ENCODE assay signal across 17 mouse cellular contexts in genomic region chr10:99168404-99168803, GRCm38 (mm10). TPM values are rescaled to one million over a fixed set of nuclear protein-coding genes. Genes with fewer than 3 reads are reported as not detected.
DNase-seq lines count a peak whose midpoint lies in the region; ATAC-seq and TF ChIP-seq lines count a peak whose summit lies in the region.
"Had no signal": no experiment of that assay in that cellular context is flagged by ENCODE, and none has a peak within 500 bp of the region (broad histone marks: within the 10 kb centered on the region; RNA-seq: fewer than 3 reads in every experiment).

No protein-coding gene starts in this region.

- no peak overlapping the region for H3K4me2 ChIP-seq in kidney, postnatal 0 days (ENCODE audit: low read length)
- H3K4me2 ChIP-seq in kidney, embryonic 14.5 days (replicated peaks; ENCODE audit: low read depth, low read length), result no peak overlapping the region
- no peak overlapping the region for H3K4me2 ChIP-seq in stomach, postnatal 0 days (replicated peaks; ENCODE audit: low read depth)

- WGBS in kidney, postnatal 0 days, result 59% methylated on average over 6 of the region's 6 CpGs
- 65% methylated on average over 6 of the region's 6 CpGs for WGBS in kidney, embryonic 14.5 days
- 71% methylated on average over 6 of the region's 6 CpGs for WGBS in stomach, postnatal 0 days

- DNase-seq in gastrocnemius, adult 2 months, result peak; percentile 30
- no peak for DNase-seq in gastrocnemius, postnatal 4 days (ENCODE audit: low spot score in 2 of 2)
- peak; percentile 63 for DNase-seq in kidney, postnatal 0 days (ENCODE audit: low spot score)
- peak; percentile 38 for DNase-seq in thymus, postnatal 14 days
- DNase-seq in thymus, postnatal 10 days (ENCODE audit: low spot score in 2 of 2), result no peak
- DNase-seq in stomach, postnatal 0 days (ENCODE audit: low spot score), result peak; percentile 25
- DNase-seq in left cerebral cortex, postnatal 36 days (ENCODE audit: low spot score in 2 of 2), result no peak

- peak; percentile 28 for TF ChIP-seq CTCF in gastrocnemius, adult 2 months (IDR thresholded peaks at IDR 0.05)
- TF ChIP-seq CTCF in kidney, postnatal 0 days (IDR thresholded peaks at IDR 0.05; ENCODE audit: low read depth), result peak; percentile 41; the same call in 1 of the 2 replicates
- TF ChIP-seq CTCF in stomach, postnatal 0 days (IDR thresholded peaks at IDR 0.05; ENCODE audit: low read depth), result peak; percentile 50

- no peaks in the 10 kb centered on the region for H3K36me3 ChIP-seq in kidney, postnatal 0 days (ENCODE audit: insufficient read depth, low read length)
- no peaks in the 10 kb centered on the region for H3K36me3 ChIP-seq in kidney, embryonic 14.5 days (ENCODE audit: control insufficient read depth, insufficient read depth, low read length)
- H3K36me3 ChIP-seq in stomach, postnatal 0 days (ENCODE audit: control insufficient read depth, insufficient read depth, low read length), result no peaks in the 10 kb centered on the region

- no peaks in the 10 kb centered on the region for H3K27me3 ChIP-seq in kidney, postnatal 0 days (ENCODE audit: insufficient read depth, low read length)
- H3K27me3 ChIP-seq in kidney, embryonic 14.5 days (ENCODE audit: control insufficient read depth, insufficient read depth, low read length), result no peaks in the 10 kb centered on the region
- H3K27me3 ChIP-seq in stomach, postnatal 0 days (ENCODE audit: control insufficient read depth, insufficient read depth, low read length), result no peaks in the 10 kb centered on the region
- H3K27me3 ChIP-seq: Patski had no signal

- TF ChIP-seq EP300 in stomach, postnatal 0 days (optimal IDR thresholded peaks at IDR 0.05), result no peak

- 0 out of 2 replicates have a peak overlapping the region, but pooled peaks have one; percentile 72 for H3K27ac ChIP-seq in gastrocnemius, adult 2 months
- H3K27ac ChIP-seq in kidney, postnatal 0 days, result no peak overlapping the region
- H3K27ac ChIP-seq in kidney, embryonic 14.5 days (ENCODE audit: low read depth, low read length), result no peak overlapping the region
- no peak overlapping the region for H3K27ac ChIP-seq in stomach, postnatal 0 days (replicated peaks)

- intact Hi-C loops in gastrocnemius, adult 2 months (cut with DNase I), result loop anchor here (5.0 kb wide), 1 partner anchor 94 kb away; the partner anchor contains the start of gene Dusp6
- intact Hi-C loops in left cerebral cortex, postnatal 36 days (cut with DNase I), result loop anchor here (2.0 to 10.0 kb wide), 3 partner anchors 74 to 286 kb away; partner anchors contain the start of gene Dusp6

- peaks cover 20% of the 10 kb centered on the region for H3K4me1 ChIP-seq in kidney, postnatal 0 days (replicated peaks; ENCODE audit: insufficient read depth, low read length)
- peaks cover 33% of the 10 kb centered on the region for H3K4me1 ChIP-seq in kidney, embryonic 14.5 days (ENCODE audit: control insufficient read depth, insufficient read depth, low read length)
- peaks cover 4% of the 10 kb centered on the region; the same call in 1 of the 2 replicates for H3K4me1 ChIP-seq in stomach, postnatal 0 days (replicated peaks; ENCODE audit: control insufficient read depth, insufficient read depth)

- no peaks in the 10 kb centered on the region for H3K9me3 ChIP-seq in kidney, postnatal 0 days (replicated peaks; ENCODE audit: low read length)
- H3K9me3 ChIP-seq in kidney, embryonic 14.5 days (ENCODE audit: control insufficient read depth, low read length), result no peaks in the 10 kb centered on the region
- no peaks in the 10 kb centered on the region for H3K9me3 ChIP-seq in stomach, postnatal 0 days (ENCODE audit: control insufficient read depth, low read length)

- H3K9ac ChIP-seq in kidney, postnatal 0 days (ENCODE audit: low read depth, low read length), result no peak overlapping the region
- H3K9ac ChIP-seq in kidney, embryonic 14.5 days (ENCODE audit: low read depth, low read length), result no peak overlapping the region
- H3K9ac ChIP-seq in stomach, postnatal 0 days (ENCODE audit: low read length), result no peak overlapping the region

- H3K4me3 ChIP-seq in gastrocnemius, adult 2 months, result no peak overlapping the region
- H3K4me3 ChIP-seq in kidney, postnatal 0 days (replicated peaks; ENCODE audit: low read depth, low read length), result no peak overlapping the region
- H3K4me3 ChIP-seq in kidney, embryonic 14.5 days (ENCODE audit: low read length), result no peak overlapping the region
- no peak overlapping the region for H3K4me3 ChIP-seq in stomach, postnatal 0 days (ENCODE audit: low read depth, low read length)

- ATAC-seq in kidney, postnatal 0 days (replicated peaks; ENCODE audit: low FRiP score, low read depth), result no peak
- no peak for ATAC-seq in kidney, embryonic 14.5 days (ENCODE audit: low FRiP score, low TSS enrichment)
- no peak for ATAC-seq in stomach, postnatal 0 days (ENCODE audit: low FRiP score, low TSS enrichment)
- ATAC-seq: Patski had no signal

RNA-seq across cellular contexts. Expression of gene Phxr2, which starts 42.3 kb away (rescaled TPM):
- not detected for total RNA-seq in gastrocnemius, adult 2 months (2021)
- total RNA-seq in gastrocnemius, postnatal 4 days (2021), result not detected
- not detected in 2 replicates for polyA plus RNA-seq in kidney, postnatal 0 days (2015; fragmentation: Nextera tagmentation; extraction: Ambion mirVana)
- polyA plus RNA-seq in kidney, embryonic 14.5 days (2014; fragmentation: Nextera tagmentation; extraction: Ambion mirVana), result 0.17 TPM in 1 of 2 replicates, not detected in the other
- polyA plus RNA-seq in stomach, postnatal 0 days (2015; fragmentation: Nextera tagmentation; extraction: Ambion mirVana), result not detected in 2 replicates
- total RNA-seq in left cerebral cortex, postnatal 36 days (2021), result not detected
- total RNA-seq: hematopoietic stem cell, adult 5-6 weeks; left cerebral cortex, postnatal 10 days; monocyte, adult 5-6 weeks had no signal
- polyA plus RNA-seq: C2C12; frontal cortex, adult 2 months; large intestine, adult 2 months; lung, embryonic 16.5 days; Patski; small intestine, adult 2 months had no signal

Comparison
In these comparisons a context has a peak if more than half of its experiments do, and no peak if none do; other contexts are left out.
1. DNase-seq: peak in gastrocnemius, adult 2 months (single experiment), kidney, postnatal 0 days (single experiment), thymus, postnatal 14 days (single experiment) and stomach, postnatal 0 days (single experiment); none in gastrocnemius, postnatal 4 days (0 of 2), thymus, postnatal 10 days (0 of 2) and left cerebral cortex, postnatal 36 days (0 of 2).
2. Peak in every context shown above with its lines, with median percentiles within 50 percentile points of each other: CTCF ChIP-seq.